Mouse (Mus musculus): ENCODE measurements around the gene 1700030K09Rik. TPM values are rescaled to one million over a fixed set of nuclear protein-coding genes. Genes with fewer than 3 reads are reported as not detected.

The 1700030K09Rik gene
- polyA plus RNA-seq, 1 experiment, result 8.9 TPM

DNA sequence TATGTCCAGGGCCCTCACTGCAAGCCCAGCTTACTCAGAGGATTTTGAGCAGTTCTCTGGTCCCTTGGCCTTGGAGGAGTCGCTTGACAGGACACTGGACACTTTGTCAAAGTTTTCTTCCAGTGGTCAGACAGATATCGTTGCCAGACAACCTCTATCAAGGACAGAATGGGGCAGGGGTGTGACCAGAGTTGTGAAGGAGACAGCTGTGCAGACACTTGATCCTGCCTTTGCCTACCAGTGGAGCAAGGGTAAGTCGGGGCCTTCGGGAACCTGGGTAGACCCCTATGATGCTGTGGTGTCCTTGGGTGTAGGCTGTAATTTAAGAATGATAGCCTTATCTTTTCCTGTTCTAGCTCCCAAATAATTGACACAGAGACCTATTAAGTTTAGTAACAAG, 11.6 kb downstream of the 1700030K09Rik start:
- TF ChIP-seq CTCF (IDR thresholded peaks at IDR 0.05; ENCODE audit: extremely low read depth, insufficient read depth, low read length), result no peak
- TF ChIP-seq POLR2A (IDR thresholded peaks at IDR 0.05; ENCODE audit: extremely low read depth, insufficient read depth, low read length), result no peak
- H3K4me1 ChIP-seq (ENCODE audit: control insufficient read depth, insufficient read depth, low read length), result no peaks in the 10 kb centered on the region
- no peak overlapping the region for H3K27ac ChIP-seq (ENCODE audit: insufficient read depth, low read length)
- no peak overlapping the region for H3K4me3 ChIP-seq (ENCODE audit: insufficient read depth, low read length)

DNA sequence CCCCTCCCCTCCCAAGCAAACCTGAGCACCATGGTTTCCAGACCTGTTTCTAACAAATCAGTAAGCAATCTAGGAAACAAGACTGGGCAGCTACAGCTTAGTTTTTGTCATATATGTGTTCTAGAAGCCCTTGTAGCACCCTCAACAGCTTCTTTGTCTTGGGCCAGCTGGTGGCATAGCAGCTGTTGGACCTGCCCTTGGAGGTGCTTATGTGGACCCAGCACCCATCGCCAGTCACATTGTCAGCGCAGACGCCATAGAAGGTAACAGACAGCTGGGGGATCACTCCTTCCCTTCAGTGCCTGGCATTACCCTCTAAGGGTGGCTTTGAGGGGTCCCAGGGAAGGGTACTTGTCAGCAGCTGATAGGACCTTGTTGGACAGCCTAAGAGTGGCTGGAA, 14.1 kb downstream of the 1700030K09Rik start:
- no peak for TF ChIP-seq CTCF (IDR thresholded peaks at IDR 0.05; ENCODE audit: extremely low read depth, insufficient read depth, low read length)
- no peak overlapping the region for H3K27ac ChIP-seq (ENCODE audit: insufficient read depth, low read length)
- H3K4me3 ChIP-seq (ENCODE audit: insufficient read depth, low read length), result no peak overlapping the region
- H3K4me1 ChIP-seq (ENCODE audit: control insufficient read depth, insufficient read depth, low read length), result no peaks in the 10 kb centered on the region

DNA sequence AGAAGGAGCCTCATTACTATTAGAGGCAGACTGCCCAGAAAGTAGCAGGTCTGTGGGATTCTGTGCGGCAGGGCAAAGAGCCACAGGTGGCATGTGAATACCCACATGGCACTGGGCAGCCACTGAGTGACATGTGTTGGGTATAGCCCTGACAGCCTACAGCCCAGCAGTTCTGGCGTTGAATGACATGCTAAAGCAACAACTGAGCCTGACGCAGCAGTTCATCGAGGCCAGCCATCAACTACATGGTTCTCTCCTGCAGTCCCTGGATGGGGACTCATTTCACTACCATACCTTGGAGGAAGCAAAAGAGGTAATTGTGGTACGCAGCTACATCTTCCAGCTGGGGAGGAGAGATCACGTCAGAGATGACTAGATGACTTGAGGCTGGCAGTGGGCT, 14.8 kb downstream of the 1700030K09Rik start:
- Histone ChIP-seq H3K4me3 (ENCODE audit: insufficient read depth, low read length) (no peak overlapping the region), H3K4me1 (ENCODE audit: control insufficient read depth, insufficient read depth, low read length) (no peaks in the 10 kb centered on the region), H3K27ac (ENCODE audit: insufficient read depth, low read length) (no peak overlapping the region)
- TF ChIP-seq CTCF (IDR thresholded peaks at IDR 0.05; ENCODE audit: extremely low read depth, insufficient read depth, low read length), result no peak
- TF ChIP-seq POLR2A (IDR thresholded peaks at IDR 0.05; ENCODE audit: extremely low read depth, insufficient read depth, low read length), result no peak

DNA sequence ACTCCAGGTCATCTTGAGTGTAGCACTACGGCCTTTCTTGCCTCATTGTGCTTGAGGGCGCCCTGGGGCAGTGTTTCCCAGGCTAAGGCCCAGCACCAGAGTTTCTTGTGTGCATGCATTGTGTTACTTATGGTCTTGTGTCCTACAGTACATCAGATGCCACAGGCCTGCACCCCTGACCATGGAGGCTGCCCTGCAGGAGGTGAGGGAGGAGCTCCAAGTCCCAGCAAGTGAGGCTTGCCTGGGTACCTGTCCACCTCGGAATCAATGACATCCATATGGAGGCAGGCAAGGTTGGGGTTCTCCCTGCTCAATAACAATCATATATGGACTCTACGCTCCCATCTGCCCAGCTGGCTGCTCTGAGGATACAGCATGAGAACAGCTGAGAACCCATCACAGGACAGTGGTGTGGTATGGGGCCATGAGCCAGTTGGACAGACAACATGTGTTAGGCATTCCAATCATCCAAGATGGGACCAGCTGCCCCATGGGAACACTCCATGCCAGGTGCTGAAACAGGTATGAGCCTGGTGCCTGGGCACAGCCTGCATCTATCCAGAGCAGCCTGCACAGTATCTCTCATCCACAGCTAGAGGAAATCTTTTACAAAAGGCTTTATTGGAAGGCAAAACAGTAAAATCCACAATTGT, 16.3 kb downstream of the 1700030K09Rik start:
- TF ChIP-seq POLR2A (IDR thresholded peaks at IDR 0.05; ENCODE audit: extremely low read depth, insufficient read depth, low read length) (peak; percentile 28; the same call in 1 of the 2 replicates), CTCF (IDR thresholded peaks at IDR 0.05; ENCODE audit: extremely low read depth, insufficient read depth, low read length) (no peak)
- Histone ChIP-seq H3K4me1 (ENCODE audit: control insufficient read depth, insufficient read depth, low read length) (no peaks in the 10 kb centered on the region), H3K4me3 (ENCODE audit: insufficient read depth, low read length) (no peak overlapping the region), H3K27ac (ENCODE audit: insufficient read depth, low read length) (no peak overlapping the region)

DNA sequence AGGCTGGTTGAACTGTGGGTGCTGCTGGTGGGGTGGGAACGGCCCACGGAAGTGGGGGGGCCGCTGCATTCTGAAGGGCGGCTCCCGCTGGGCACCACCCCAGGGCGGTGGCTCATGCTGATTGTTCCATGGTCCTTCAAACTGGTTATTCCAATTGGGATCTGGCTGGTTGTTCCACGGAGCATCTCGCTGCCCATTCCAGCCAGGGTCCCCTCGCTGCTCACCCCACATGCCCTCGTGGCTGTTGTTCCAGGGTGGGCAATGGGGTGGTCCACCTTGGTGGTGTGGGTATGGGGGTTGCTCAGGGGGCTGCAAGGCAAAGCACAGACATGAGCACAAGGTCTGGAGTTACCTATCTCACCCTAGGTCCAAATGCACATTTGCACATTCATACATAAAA, 20.5 kb downstream of the 1700030K09Rik start:
- TF ChIP-seq POLR2A (IDR thresholded peaks at IDR 0.05; ENCODE audit: extremely low read depth, insufficient read depth, low read length) (no peak), CTCF (IDR thresholded peaks at IDR 0.05; ENCODE audit: extremely low read depth, insufficient read depth, low read length) (no peak)
- no peak overlapping the region for H3K27ac ChIP-seq (ENCODE audit: insufficient read depth, low read length)
- no peak overlapping the region for H3K4me3 ChIP-seq (ENCODE audit: insufficient read depth, low read length)
- H3K4me1 ChIP-seq (ENCODE audit: control insufficient read depth, insufficient read depth, low read length), result no peaks in the 10 kb centered on the region

DNA sequence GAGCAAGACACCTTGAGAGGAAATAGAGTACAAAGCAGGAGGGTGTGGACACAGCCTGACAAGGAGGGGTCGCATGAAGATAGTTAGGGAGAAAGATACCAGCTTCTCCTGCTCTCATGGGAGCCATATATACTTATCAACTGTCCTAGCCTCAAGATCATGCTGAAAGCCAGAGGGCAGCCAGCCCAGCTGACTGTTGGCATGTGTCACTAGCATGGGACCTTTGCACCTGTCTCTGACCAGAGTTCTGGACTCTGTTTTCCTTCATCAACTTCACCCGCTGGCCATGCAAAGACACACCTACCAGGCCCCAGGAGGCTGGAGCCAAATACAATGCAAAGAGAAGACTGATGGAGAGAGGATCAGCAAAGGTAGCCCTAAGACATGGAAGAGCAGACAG, 25.6 kb downstream of the 1700030K09Rik start:
- H3K27ac ChIP-seq (ENCODE audit: insufficient read depth, low read length), result no peak overlapping the region
- no peak for TF ChIP-seq CTCF (IDR thresholded peaks at IDR 0.05; ENCODE audit: extremely low read depth, insufficient read depth, low read length)
- no peak for TF ChIP-seq POLR2A (IDR thresholded peaks at IDR 0.05; ENCODE audit: extremely low read depth, insufficient read depth, low read length)
- H3K4me1 ChIP-seq (ENCODE audit: control insufficient read depth, insufficient read depth, low read length), result no peaks in the 10 kb centered on the region
- H3K4me3 ChIP-seq (ENCODE audit: insufficient read depth, low read length), result no peak overlapping the region

DNA sequence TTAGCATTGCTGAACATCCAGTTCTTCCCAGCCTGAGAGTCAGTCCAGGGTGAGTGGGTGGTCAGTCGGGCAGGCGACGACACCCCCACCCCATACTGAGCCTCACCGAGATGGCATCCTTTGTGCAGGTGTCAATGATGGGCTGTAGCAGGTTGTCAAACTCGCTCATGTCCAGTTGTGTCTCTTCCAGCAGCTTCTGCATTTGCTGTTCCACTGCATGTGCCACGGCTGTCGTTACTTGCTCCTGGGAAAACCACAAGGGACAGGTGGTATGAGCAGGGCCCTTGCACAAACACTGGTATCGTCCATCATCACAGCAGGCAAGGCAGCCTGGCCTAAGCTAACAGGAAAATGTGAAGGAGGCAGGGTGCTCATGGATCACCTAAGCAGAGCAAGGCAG, 26.3 kb downstream of the 1700030K09Rik start:
- TF ChIP-seq POLR2A (IDR thresholded peaks at IDR 0.05; ENCODE audit: extremely low read depth, insufficient read depth, low read length) (no peak), CTCF (IDR thresholded peaks at IDR 0.05; ENCODE audit: extremely low read depth, insufficient read depth, low read length) (no peak)
- Histone ChIP-seq H3K4me3 (ENCODE audit: insufficient read depth, low read length) (no peak overlapping the region), H3K4me1 (ENCODE audit: control insufficient read depth, insufficient read depth, low read length) (no peaks in the 10 kb centered on the region), H3K27ac (ENCODE audit: insufficient read depth, low read length) (no peak overlapping the region)

DNA sequence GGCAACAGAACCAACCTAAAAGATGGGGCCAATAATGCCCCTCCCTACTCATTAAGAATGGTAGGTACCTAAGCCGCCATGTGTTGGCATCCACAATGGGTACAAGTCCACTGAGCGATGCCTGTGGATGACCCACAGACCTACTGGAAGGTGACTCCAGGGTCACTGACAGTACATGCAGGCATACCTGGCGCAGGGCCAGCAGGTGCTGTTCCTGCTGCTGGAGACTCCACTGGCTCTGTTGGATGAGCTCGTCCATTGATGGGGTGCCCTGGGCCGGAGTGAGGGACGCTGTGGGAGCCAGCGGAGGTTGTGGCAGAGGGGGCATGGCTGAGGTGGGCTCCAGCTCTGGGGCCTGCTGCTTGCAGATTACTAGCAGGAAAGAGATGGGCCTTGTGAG, 27.0 kb downstream of the 1700030K09Rik start:
- no peak overlapping the region for H3K4me3 ChIP-seq (ENCODE audit: insufficient read depth, low read length)
- H3K27ac ChIP-seq (ENCODE audit: insufficient read depth, low read length), result no peak overlapping the region
- no peaks in the 10 kb centered on the region for H3K4me1 ChIP-seq (ENCODE audit: control insufficient read depth, insufficient read depth, low read length)
- TF ChIP-seq POLR2A (IDR thresholded peaks at IDR 0.05; ENCODE audit: extremely low read depth, insufficient read depth, low read length) (no peak), CTCF (IDR thresholded peaks at IDR 0.05; ENCODE audit: extremely low read depth, insufficient read depth, low read length) (no peak)

DNA sequence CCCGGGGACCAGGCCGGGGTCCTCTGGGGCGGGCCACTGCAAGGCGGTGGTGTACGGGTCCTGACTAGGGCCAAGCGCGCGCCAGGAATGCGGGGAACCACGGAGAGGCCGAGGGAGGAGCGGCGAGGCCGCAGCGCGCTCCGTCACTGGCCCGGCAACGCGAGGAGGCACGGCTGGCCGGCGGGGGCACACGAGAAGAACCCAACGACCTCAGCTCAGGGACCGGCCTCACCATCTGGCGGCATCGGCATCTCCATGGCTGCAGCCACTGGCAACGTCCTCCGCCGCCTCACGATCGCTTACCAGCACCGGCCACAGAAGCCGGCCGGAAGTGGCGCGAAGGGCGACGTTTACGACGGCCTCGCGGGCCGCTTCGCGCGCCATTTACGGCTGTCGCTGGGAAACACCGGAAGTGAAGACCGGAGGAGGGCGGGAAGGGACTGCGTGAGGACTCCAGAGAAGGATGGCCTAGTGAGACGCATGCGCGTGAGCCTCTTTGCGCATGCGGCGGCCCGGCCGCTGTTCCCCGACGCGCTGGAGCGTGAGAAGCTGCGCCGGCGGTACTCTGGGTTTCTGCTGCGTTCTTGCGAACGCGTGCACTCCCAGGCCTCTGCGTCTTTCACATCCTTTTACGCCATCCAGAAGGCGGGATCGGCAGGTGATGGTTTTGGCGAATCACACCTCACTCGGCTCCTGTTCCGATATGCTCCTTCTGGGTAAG, 31.3 kb downstream of the 1700030K09Rik start, which contains the start of gene Cherp:
Cherp (minus strand) TSS at position 401 of the 721 bp plus-strand sequence.
- Histone ChIP-seq H3K4me3 (ENCODE audit: insufficient read depth, low read length) (peak within 1 kb of the TSS; percentile 49), H3K27ac (ENCODE audit: insufficient read depth, low read length) (peak within 1 kb of the TSS; percentile 84), H3K4me1 (ENCODE audit: control insufficient read depth, insufficient read depth, low read length) (peaks cover 4% of the 10 kb centered on the region; the same call in 1 of the 2 replicates)
- peak; percentile 71 for TF ChIP-seq POLR2A (IDR thresholded peaks at IDR 0.05; ENCODE audit: extremely low read depth, insufficient read depth, low read length)
- TF ChIP-seq CTCF (IDR thresholded peaks at IDR 0.05; ENCODE audit: extremely low read depth, insufficient read depth, low read length), result no peak

Measured in cortical plate, adult 2 months (tissue).